Mouse (Mus musculus) neural tube, embryonic 14.5 days (tissue): ENCODE measurements around the gene Stfa3. TPM values are rescaled to one million over a fixed set of nuclear protein-coding genes. Genes with fewer than 3 reads are reported as not detected.

Experiments
- polyA plus RNA-seq: library from polyadenylated mRNA; unstranded; fragments of >200 nt; fragmentation: Nextera tagmentation; extraction: Ambion mirVana; gene quantifications from 2 replicates; pipeline ENCODE4 v1.2.1, GENCODE M21; 2014

The Stfa3 gene
- polyA plus RNA-seq, 1 experiment from 2014 or later = not detected

Other genes with a start within 250 kb of the Stfa3 start
- not detected in 2 replicates for gene Gm5416, start 245.0 kb downstream of the Stfa3 start, polyA plus RNA-seq
- not detected in 2 replicates for gene 2010005H15Rik, start 233.9 kb downstream of the Stfa3 start, polyA plus RNA-seq
- 0.46 and 1.7 TPM in 2 replicates for gene Stfa1, start 178.4 kb downstream of the Stfa3 start, polyA plus RNA-seq
- not detected in 2 replicates for gene BC117090, start 121.1 kb downstream of the Stfa3 start, polyA plus RNA-seq
- 2.5 TPM in 1 of 2 replicates, not detected in the other for gene BC100530, start 87.6 kb downstream of the Stfa3 start, polyA plus RNA-seq
- gene Stfa2, start 46.9 kb downstream of the Stfa3 start, polyA plus RNA-seq = not detected in 2 replicates
- gene Casr, start 106.7 kb upstream of the Stfa3 start, polyA plus RNA-seq = not detected in 2 replicates
- 1.1 and 2.3 TPM in 2 replicates for gene Cd86, start 210.7 kb upstream of the Stfa3 start, polyA plus RNA-seq
- gene Ildr1, start 238.6 kb upstream of the Stfa3 start, polyA plus RNA-seq = 0.15 and 0.25 TPM in 2 replicates